Mouse (Mus musculus) midbrain, embryonic 16.5 days (tissue): Measurements from ENCODE around the gene Tigd3. TPM values are rescaled to one million over a fixed set of nuclear protein-coding genes. Genes with fewer than 3 reads are reported as not detected.
A peak's percentile ranks its signal among the peaks of the same experiment; 100 is the strongest.

Experiments used
- ATAC-seq: fragments of 200-750 bp; cut with Nextera tagmentation; 2 replicates; pipeline ENCODE4 v1.8.0; 2017; ENCODE audit warnings: moderate TSS enrichment
- H3K27ac ChIP-seq: fragments of 300-500 bp; sonication (generic); 2 replicates; pipeline ENCODE4 v1.5.1; 2014; ENCODE audit warnings: mild to moderate bottlenecking, low read length, mixed read lengths
- H3K27me3 ChIP-seq: fragments of 300-500 bp; sonication (generic); 2 replicates; pipeline ENCODE4 v1.6.1; 2014; ENCODE audit warnings: low read depth, low read length, mixed read lengths; ENCODE audit not compliant: control insufficient read depth, insufficient read depth
- H3K36me3 ChIP-seq: fragments of 300-500 bp; sonication (generic); 2 replicates; pipeline ENCODE4 v1.6.1; 2014; ENCODE audit warnings: mild to moderate bottlenecking, low read length, moderate library complexity, mixed read lengths; ENCODE audit not compliant: control insufficient read depth, insufficient read depth
- H3K4me1 ChIP-seq: fragments of 300-500 bp; sonication (generic); 2 replicates; pipeline ENCODE4 v1.6.1; 2014; ENCODE audit warnings: mild to moderate bottlenecking, low read length, mixed read lengths; ENCODE audit not compliant: control insufficient read depth, insufficient read depth
- H3K4me2 ChIP-seq: fragments of 300-500 bp; sonication (generic); 2 replicates; pipeline ENCODE4 v1.6.1; 2014; ENCODE audit warnings: mild to moderate bottlenecking, low read length, mixed read lengths
- H3K4me3 ChIP-seq: fragments of 300-500 bp; sonication (generic); 2 replicates; pipeline ENCODE4 v1.5.1; 2014; ENCODE audit warnings: low read depth, mild to moderate bottlenecking, low read length, moderate library complexity, mixed read lengths
- H3K9ac ChIP-seq: fragments of 300-500 bp; sonication (generic); 2 replicates; pipeline ENCODE4 v1.6.1; 2014; ENCODE audit warnings: low read depth, low read length, mixed read lengths
- H3K9me3 ChIP-seq: fragments of 300-500 bp; sonication (generic); replicated peaks from 2 replicates; pipeline ENCODE4 v1.6.1; 2014; ENCODE audit warnings: mild to moderate bottlenecking, low read length, mixed read lengths; ENCODE audit not compliant: control insufficient read depth, poor library complexity, severe bottlenecking
- WGBS: fragments of 180-500 bp; shearing (Covaris S2); extraction: QIAGEN DNeasy Blood & Tissue Kit; methylation state at CpG from one replicate; pipeline ENCODE4 v1.1.7; 2014; 5-methylcytosine and 5-hydroxymethylcytosine counted together
- polyA plus RNA-seq: library from polyadenylated mRNA; unstranded; fragments of >200 nt; fragmentation: Nextera tagmentation; extraction: Ambion mirVana; gene quantifications from 2 replicates; pipeline ENCODE4 v1.2.1, GENCODE M21; 2015

Tigd3 gene
- polyA plus RNA-seq, 1 experiment from 2014 or later: 13.4 TPM

- peak overlapping the region; percentile 92 for H3K27ac ChIP-seq
- no peaks in the 10 kb centered on the region for H3K9me3 ChIP-seq
- peak overlapping the region; percentile 53 for H3K9ac ChIP-seq
- H3K4me3 ChIP-seq: no peak overlapping the region
- ATAC-seq: no peak
- WGBS: 42% methylated on average over 13 of the region's 13 CpGs
- peaks cover 4% of the 10 kb centered on the region; the same call in 1 of the 2 replicates for H3K36me3 ChIP-seq
- H3K4me1 ChIP-seq: peaks cover 51% of the 10 kb centered on the region
- peak overlapping the region; percentile 13; the same call in 1 of the 2 replicates for H3K4me2 ChIP-seq
- no peaks in the 10 kb centered on the region for H3K27me3 ChIP-seq
Measured at GRCm38 (mm10) chr19:5848826-5849672, 44.9 kb downstream of the Tigd3 start.

DNA sequence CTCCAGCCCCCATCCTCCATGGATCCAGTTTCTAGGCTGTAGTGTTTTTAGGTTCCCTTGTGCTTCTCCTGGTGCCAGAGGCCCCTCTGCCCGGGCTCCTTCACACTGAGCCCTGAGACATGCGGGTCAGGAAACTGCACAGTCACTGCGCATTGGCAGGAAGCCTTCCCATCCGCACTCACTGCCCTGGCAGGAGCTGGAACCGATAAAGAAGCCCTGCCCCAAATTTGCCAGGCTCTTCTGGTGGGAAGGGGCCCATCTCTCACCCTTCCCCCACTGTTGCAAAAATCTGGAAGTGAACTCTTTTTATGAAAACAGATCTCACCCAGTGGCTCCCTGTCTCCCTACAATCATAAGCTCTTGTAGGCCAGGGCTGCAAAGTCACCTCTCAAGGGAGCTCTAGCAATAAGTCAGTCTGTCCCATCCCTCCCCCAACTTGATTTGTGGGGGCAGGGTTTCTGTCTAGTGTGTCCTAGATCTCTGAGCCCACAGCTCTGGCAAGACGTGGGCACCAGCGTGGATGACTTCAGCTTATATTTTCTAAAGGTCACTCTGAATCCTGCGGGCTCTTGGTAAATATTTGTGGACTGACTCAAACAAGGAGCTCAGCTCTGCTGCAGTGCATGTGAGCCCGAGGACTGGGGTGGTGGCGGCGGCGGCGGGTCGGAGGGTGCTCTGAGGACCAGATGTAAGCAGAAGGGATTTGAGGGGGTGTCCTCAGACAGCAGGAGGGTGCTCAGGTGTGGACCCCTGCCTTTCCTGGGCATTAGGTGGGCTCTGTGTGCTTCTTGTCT, 45.7 kb downstream of the Tigd3 start:
- no peaks in the 10 kb centered on the region for H3K9me3 ChIP-seq
- H3K4me3 ChIP-seq: no peak overlapping the region
- H3K4me2 ChIP-seq: peak overlapping the region; percentile 8; the same call in 1 of the 2 replicates
- peak overlapping the region; percentile 53 for H3K9ac ChIP-seq
- H3K36me3 ChIP-seq: peaks cover 4% of the 10 kb centered on the region; the same call in 1 of the 2 replicates
- peak overlapping the region; percentile 92 for H3K27ac ChIP-seq
- peaks cover 53% of the 10 kb centered on the region for H3K4me1 ChIP-seq
- WGBS: 57% methylated on average over 14 of the region's 14 CpGs
- H3K27me3 ChIP-seq: no peaks in the 10 kb centered on the region
- no peak for ATAC-seq

GRCm38 (mm10) chr19:5847306-5847796, 46.6 kb downstream of the Tigd3 start:
- peak overlapping the region; percentile 92 for H3K27ac ChIP-seq
- H3K27me3 ChIP-seq: no peaks in the 10 kb centered on the region
- peak overlapping the region; percentile 53 for H3K9ac ChIP-seq
- H3K36me3 ChIP-seq: peaks cover 4% of the 10 kb centered on the region; the same call in 1 of the 2 replicates
- ATAC-seq: no peak
- WGBS: 42% methylated on average over 4 of the region's 4 CpGs
- H3K4me3 ChIP-seq: peak overlapping the region; percentile 40; the same call in 1 of the 2 replicates
- peak overlapping the region; percentile 82 for H3K4me2 ChIP-seq
- H3K4me1 ChIP-seq: peaks cover 59% of the 10 kb centered on the region
- no peaks in the 10 kb centered on the region for H3K9me3 ChIP-seq

DNA sequence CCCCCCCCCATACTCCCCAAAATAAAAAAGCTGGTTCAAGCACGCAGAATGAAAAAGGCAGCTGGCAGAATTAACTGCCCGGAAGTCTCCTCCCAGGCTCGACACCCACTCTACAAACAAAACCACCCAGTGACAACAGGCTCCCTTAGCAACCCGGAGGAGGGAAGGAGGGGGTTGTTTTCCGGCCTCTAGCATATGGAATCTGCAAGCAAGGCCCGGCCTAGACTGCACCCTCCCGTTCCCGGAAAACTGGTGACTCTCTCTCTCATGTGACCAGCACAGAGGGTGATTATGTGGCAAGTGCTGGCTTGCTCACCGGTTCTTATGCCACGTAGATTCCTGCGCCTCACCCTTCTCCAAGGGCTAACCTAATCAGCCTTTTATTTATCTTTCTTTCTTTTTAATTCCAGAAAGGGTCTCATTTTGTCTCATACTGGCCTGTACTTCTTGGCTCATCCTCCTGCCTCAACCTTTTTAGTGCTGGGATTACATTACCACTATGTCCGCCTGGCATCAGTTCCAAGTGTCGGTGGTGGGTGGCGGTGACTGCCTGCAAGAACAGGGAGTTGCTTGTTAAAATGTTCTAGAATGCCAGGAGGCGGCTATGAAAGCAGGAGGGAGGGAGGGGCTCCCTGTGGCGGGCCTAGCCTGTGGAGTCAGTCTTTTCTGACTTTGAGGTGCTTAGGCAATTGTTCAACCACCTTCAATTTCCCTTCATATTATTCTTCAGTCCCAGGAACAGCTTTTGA, 47.2 kb downstream of the Tigd3 start:
- Histone ChIP-seq H3K36me3 (peaks cover 3% of the 10 kb centered on the region; the same call in 1 of the 2 replicates), H3K9ac (peak overlapping the region; percentile 53), H3K4me2 (peak overlapping the region; percentile 82), H3K27me3 (no peaks in the 10 kb centered on the region), H3K4me1 (peaks cover 62% of the 10 kb centered on the region), H3K9me3 (no peaks in the 10 kb centered on the region), H3K27ac (peak overlapping the region; percentile 92), H3K4me3 (peak overlapping the region; percentile 40)
- ATAC-seq: peak; percentile 83
- WGBS: 2% methylated on average over 16 of the region's 16 CpGs

- peak; percentile 47 for ATAC-seq
- Histone ChIP-seq H3K36me3 (no peaks in the 10 kb centered on the region), H3K9me3 (no peaks in the 10 kb centered on the region), H3K4me3 (peak overlapping the region; percentile 40), H3K4me2 (peak overlapping the region; percentile 82), H3K27me3 (no peaks in the 10 kb centered on the region), H3K4me1 (peaks cover 60% of the 10 kb centered on the region), H3K27ac (peak overlapping the region; percentile 92), H3K9ac (peak overlapping the region; percentile 53)
- under 1% methylated on average over 7 of the region's 7 CpGs for WGBS
Measured at GRCm38 (mm10) chr19:5846154-5846553, 47.8 kb downstream of the Tigd3 start.

GRCm38 (mm10) chr19:5845319-5846135, 48.4 kb downstream of the Tigd3 start:
- Histone ChIP-seq H3K4me1 (peaks cover 60% of the 10 kb centered on the region), H3K27ac (peak overlapping the region; percentile 92), H3K4me2 (peak overlapping the region; percentile 82), H3K27me3 (no peaks in the 10 kb centered on the region), H3K9me3 (no peaks in the 10 kb centered on the region), H3K36me3 (no peaks in the 10 kb centered on the region), H3K4me3 (peak overlapping the region; percentile 40), H3K9ac (peak overlapping the region; percentile 69)
- WGBS: 6% methylated on average over 44 of the region's 45 CpGs
- peak; percentile 59 for ATAC-seq

GRCm38 (mm10) chr19:5844831-5845318, 49.1 kb downstream of the Tigd3 start:
- Histone ChIP-seq H3K27me3 (no peaks in the 10 kb centered on the region), H3K9ac (peak overlapping the region; percentile 69), H3K4me1 (peaks cover 58% of the 10 kb centered on the region), H3K9me3 (no peaks in the 10 kb centered on the region), H3K36me3 (no peaks in the 10 kb centered on the region), H3K4me2 (peak overlapping the region; percentile 82), H3K27ac (peak overlapping the region; percentile 92), H3K4me3 (peak overlapping the region; percentile 40)
- no peak for ATAC-seq
- 84% methylated on average over 12 of the region's 12 CpGs for WGBS
